Mouse (Mus musculus): ENCODE measurements at regions not wholly inside any gene's neighbourhood (a gene's known extent, or its start where the extent isn't known, plus 50 kb on each side); places are given as distances from the start of the nearest gene placed in this dataset.

GRCm38 (mm10) chr3:38820787-38821186 lies 66.0 kb upstream of the Fat4 start:
- no peak for DNase-seq (ENCODE audit: low read depth)

GRCm38 (mm10) chr3:38820315-38820714 lies 66.4 kb upstream of the Fat4 start:
- DNase-seq (ENCODE audit: low read depth), result no peak

GRCm38 (mm10) chr3:38817651-38818050 lies 69.1 kb upstream of the Fat4 start:
- no peak for DNase-seq (ENCODE audit: low read depth)

- no peak for DNase-seq (ENCODE audit: low read depth)
These were observed 74.3 kb upstream of the Fat4 start for GRCm38 (mm10) chr3:38812457-38812856.

GRCm38 (mm10) chr3:38811635-38812034 lies 75.1 kb upstream of the Fat4 start:
- DNase-seq (ENCODE audit: low read depth), result no peak

- DNase-seq (ENCODE audit: low read depth), result no peak
These were observed 80.2 kb upstream of the Fat4 start for GRCm38 (mm10) chr3:38806469-38807055.

- no peak for DNase-seq (ENCODE audit: low read depth)
These were observed 80.7 kb upstream of the Fat4 start for GRCm38 (mm10) chr3:38806036-38806435.

GRCm38 (mm10) chr3:38795646-38796301 lies 91.0 kb upstream of the Fat4 start:
- no peak for DNase-seq (ENCODE audit: low read depth)

GRCm38 (mm10) chr3:38793221-38793620 lies 93.5 kb upstream of the Fat4 start:
- DNase-seq (ENCODE audit: low read depth), result no peak

- DNase-seq (ENCODE audit: low read depth), result no peak
These were observed 98.0 kb upstream of the Fat4 start for GRCm38 (mm10) chr3:38788751-38789150.

- DNase-seq (ENCODE audit: low read depth), result no peak
These were observed 103.0 kb upstream of the Fat4 start for GRCm38 (mm10) chr3:38783711-38784110.

GRCm38 (mm10) chr3:38783051-38783450 lies 103.7 kb upstream of the Fat4 start:
- DNase-seq (ENCODE audit: low read depth), result no peak

GRCm38 (mm10) chr3:38776743-38777366 lies 109.9 kb upstream of the Fat4 start:
- no peak for DNase-seq (ENCODE audit: low read depth)

GRCm38 (mm10) chr3:38754632-38755123 lies 132.1 kb upstream of the Fat4 start:
- no peak for DNase-seq (ENCODE audit: low read depth)

GRCm38 (mm10) chr3:38753446-38754205 lies 133.1 kb upstream of the Fat4 start:
- no peak for DNase-seq (ENCODE audit: low read depth)

- no peak for DNase-seq (ENCODE audit: low read depth)
These were observed 144.6 kb upstream of the Fat4 start for GRCm38 (mm10) chr3:38742155-38742554.

GRCm38 (mm10) chr3:38722606-38723005 lies 164.1 kb upstream of the Fat4 start:
- DNase-seq (ENCODE audit: low read depth), result no peak

GRCm38 (mm10) chr3:38712078-38712873 lies 174.5 kb upstream of the Fat4 start:
- DNase-seq (ENCODE audit: low read depth), result no peak

- no peak for DNase-seq (ENCODE audit: low read depth)
These were observed 175.5 kb upstream of the Fat4 start for GRCm38 (mm10) chr3:38711229-38711628.

- no peak for DNase-seq (ENCODE audit: low read depth)
These were observed 178.8 kb upstream of the Fat4 start for GRCm38 (mm10) chr3:38707891-38708290.

- no peak for DNase-seq (ENCODE audit: low read depth)
These were observed 187.5 kb upstream of the Fat4 start for GRCm38 (mm10) chr3:38699206-38699605.

- DNase-seq (ENCODE audit: low read depth), result no peak
These were observed 188.9 kb upstream of the Fat4 start for GRCm38 (mm10) chr3:38697871-38698270.
